Mouse (Mus musculus) MEL (cell line): ENCODE data around the gene Add1. TPM values are rescaled to one million over a fixed set of nuclear protein-coding genes. Genes with fewer than 3 reads are reported as not detected.

Experiments
- DNase-seq: peaks from one replicate; pipeline ENCODE4 v3.0.0; 2011; ENCODE audit warnings: low read depth, low spot score
- H3K27ac ChIP-seq: 2 replicates; pipeline ENCODE4 v1.5.1; 2012; ENCODE audit warnings: low read depth, mild to moderate bottlenecking, control low read depth, low read length, moderate library complexity; ENCODE audit not compliant: control insufficient read depth
- H3K27me3 ChIP-seq, 2 experiments: fragments of 150-350 bp in 1 of 2; sonication (generic) in 1 of 2; 2 replicates each; pipeline ENCODE4 v1.6.1; 2012; ENCODE audit warnings: low read length in 2 of 2, mild to moderate bottlenecking in 2 of 2, improper control_type of control experiment in 1 of 2, moderate library complexity in 1 of 2; ENCODE audit not compliant: insufficient read depth in 2 of 2, control insufficient read depth in 1 of 2
- H3K36me3 ChIP-seq, 2 experiments: 2 replicates each; pipeline ENCODE4 v1.6.1; 2012 to 2014; ENCODE audit warnings: low read length in 2 of 2, improper control_type of control experiment in 1 of 2, inconsistent platforms in 1 of 2, mild to moderate bottlenecking in 1 of 2; ENCODE audit not compliant: insufficient read depth in 2 of 2, control insufficient read depth in 1 of 2
- H3K4me1 ChIP-seq, 2 experiments: fragments of 150-350 bp in 1 of 2; sonication (generic) in 1 of 2; 2 replicates each; pipeline ENCODE4 v1.6.1; 2012; ENCODE audit warnings: low read length in 2 of 2, improper control_type of control experiment in 1 of 2, mild to moderate bottlenecking in 1 of 2; ENCODE audit not compliant: insufficient read depth in 2 of 2, control insufficient read depth in 1 of 2
- H3K4me3 ChIP-seq, 2 experiments: fragments of 150-350 bp in 1 of 2; sonication (generic) in 1 of 2; 2 replicates each; pipeline ENCODE4 v1.5.1; 2012; ENCODE audit warnings: low read depth in 2 of 2, low read length in 2 of 2, mild to moderate bottlenecking in 2 of 2, moderate library complexity in 2 of 2, control low read depth in 1 of 2, improper control_type of control experiment in 1 of 2; ENCODE audit not compliant: control insufficient read depth in 1 of 2, insufficient read depth in 1 of 2
- H3K79me2 ChIP-seq: 2 replicates; pipeline ENCODE4 v1.6.1; 2012; ENCODE audit warnings: mild to moderate bottlenecking, low read length, moderate library complexity; ENCODE audit not compliant: control insufficient read depth, poor library complexity, insufficient read depth
- H3K9ac ChIP-seq: 2 replicates; pipeline ENCODE4 v1.6.1; 2012; ENCODE audit warnings: low read depth, mild to moderate bottlenecking, control low read depth, low read length, moderate library complexity; ENCODE audit not compliant: control insufficient read depth, poor library complexity, severe bottlenecking
- H3K9me3 ChIP-seq: fragments of 150-350 bp; sonication (generic); replicated peaks from 2 replicates; pipeline ENCODE4 v1.6.1; 2012; ENCODE audit warnings: mild to moderate bottlenecking, low read length, improper control_type of control experiment, moderate library complexity; ENCODE audit not compliant: insufficient read depth
- BHLHE40 ChIP-seq: IDR thresholded peaks from 2 replicates; pipeline ENCODE4 v1.6.1; 2012; ENCODE audit warnings: low read depth, mild to moderate bottlenecking, inconsistent platforms, low read length, improper control_type of control experiment, borderline replicate concordance
- CHD1 ChIP-seq: IDR thresholded peaks from 2 replicates; pipeline ENCODE4 v1.6.1; 2012; ENCODE audit warnings: low read depth, mild to moderate bottlenecking, inconsistent platforms, low read length, improper control_type of control experiment
- CHD2 ChIP-seq: IDR thresholded peaks from 2 replicates; pipeline ENCODE4 v1.6.1; 2011; ENCODE audit warnings: low read length, improper control_type of control experiment
- E2F4 ChIP-seq: IDR thresholded peaks from 2 replicates; pipeline ENCODE4 v1.6.1; 2011; ENCODE audit warnings: low read depth, low read length, improper control_type of control experiment, borderline replicate concordance
- ELF1 ChIP-seq: IDR thresholded peaks from 2 replicates; pipeline ENCODE4 v1.6.1; 2014; ENCODE audit warnings: low read depth, mild to moderate bottlenecking, inconsistent platforms, low read length, improper control_type of control experiment, moderate library complexity
- EP300 ChIP-seq, 2 experiments: IDR thresholded peaks; 2 replicates each; pipeline ENCODE4 v1.6.1; 2011; ENCODE audit warnings: improper control_type of control experiment in 2 of 2, low read length in 2 of 2, low read depth in 1 of 2, mild to moderate bottlenecking in 1 of 2
- ETS1 ChIP-seq: IDR thresholded peaks from 2 replicates; pipeline ENCODE4 v1.6.1; 2012; ENCODE audit warnings: low read depth, mild to moderate bottlenecking, inconsistent platforms, low read length, improper control_type of control experiment, moderate library complexity
- GATA1 ChIP-seq: IDR thresholded peaks from 2 replicates; pipeline ENCODE4 v1.6.1; 2011; ENCODE audit warnings: low read depth, low read length, improper control_type of control experiment
- KAT2A ChIP-seq: conservative IDR thresholded peaks from 2 replicates; pipeline ENCODE4 v1.6.1; 2012; ENCODE audit warnings: low read depth, low read length, improper control_type of control experiment, inconsistent platforms
- MAFK ChIP-seq: IDR thresholded peaks from 2 replicates; pipeline ENCODE4 v1.6.1; 2011; ENCODE audit warnings: low read depth, mild to moderate bottlenecking, low read length, improper control_type of control experiment, borderline replicate concordance
- MAX ChIP-seq: IDR thresholded peaks from 2 replicates; pipeline ENCODE4 v1.6.1; 2011; ENCODE audit warnings: low read length, improper control_type of control experiment
- MAZ ChIP-seq: IDR thresholded peaks from 2 replicates; pipeline ENCODE4 v1.6.1; 2012; ENCODE audit warnings: low read depth, mild to moderate bottlenecking, inconsistent platforms, low read length, improper control_type of control experiment
- MYB ChIP-seq: IDR thresholded peaks from 2 replicates; pipeline ENCODE4 v1.6.1; 2011; ENCODE audit warnings: mild to moderate bottlenecking, low read depth, low read length, improper control_type of control experiment
- NELFE ChIP-seq: IDR thresholded peaks from 2 replicates; pipeline ENCODE4 v1.6.1; 2011; ENCODE audit warnings: low read depth, low read length, improper control_type of control experiment
- POLR2A ChIP-seq, 2 experiments: IDR thresholded peaks; 2 replicates each; pipeline ENCODE4 v1.6.1; 2011 to 2012; ENCODE audit warnings: low read length in 2 of 2, mild to moderate bottlenecking in 2 of 2, control low read depth in 1 of 2, improper control_type of control experiment in 1 of 2, low read depth in 1 of 2, moderate library complexity in 1 of 2; ENCODE audit not compliant: control insufficient read depth in 1 of 2, insufficient read depth in 1 of 2, poor library complexity in 1 of 2
- RCOR1 ChIP-seq: IDR thresholded peaks from 2 replicates; pipeline ENCODE4 v1.6.1; 2012; ENCODE audit warnings: low read depth, mild to moderate bottlenecking, inconsistent platforms, low read length, improper control_type of control experiment
- SIN3A ChIP-seq: IDR thresholded peaks from 2 replicates; pipeline ENCODE4 v1.6.1; 2012; ENCODE audit warnings: low read length, improper control_type of control experiment, inconsistent platforms
- SMC3 ChIP-seq: IDR thresholded peaks from 2 replicates; pipeline ENCODE4 v1.6.1; 2011; ENCODE audit warnings: low read depth, low read length, improper control_type of control experiment
- TBP ChIP-seq: IDR thresholded peaks from 2 replicates; pipeline ENCODE4 v1.8.0; 2011; ENCODE audit warnings: low read depth, low read length, improper control_type of control experiment
- TCF12 ChIP-seq: IDR thresholded peaks from 2 replicates; pipeline ENCODE4 v1.6.1; 2014; ENCODE audit warnings: low read depth, mild to moderate bottlenecking, inconsistent platforms, low read length, improper control_type of control experiment, moderate library complexity
- UBTF ChIP-seq: IDR thresholded peaks from 2 replicates; pipeline ENCODE4 v1.6.1; 2012; ENCODE audit warnings: low read depth, mild to moderate bottlenecking, inconsistent platforms, low read length, improper control_type of control experiment, moderate library complexity, borderline replicate concordance; ENCODE audit not compliant: insufficient read depth
- USF1 ChIP-seq: IDR thresholded peaks from 2 replicates; pipeline ENCODE4 v1.6.1; 2014; ENCODE audit warnings: low read depth, mild to moderate bottlenecking, inconsistent platforms, low read length, improper control_type of control experiment, moderate library complexity
- USF2 ChIP-seq, 2 experiments: IDR thresholded peaks; 2 replicates each; pipeline ENCODE4 v1.6.1; 2011 to 2012; ENCODE audit warnings: improper control_type of control experiment in 2 of 2, low read length in 2 of 2, borderline replicate concordance in 1 of 2, inconsistent platforms in 1 of 2, low read depth in 1 of 2, mild to moderate bottlenecking in 1 of 2; ENCODE audit not compliant: insufficient read depth in 1 of 2
- ZC3H11A ChIP-seq: IDR thresholded peaks from 2 replicates; pipeline ENCODE4 v1.6.1; 2012; ENCODE audit warnings: low read depth, mild to moderate bottlenecking, inconsistent platforms, low read length, improper control_type of control experiment
- ZMIZ1 ChIP-seq: IDR thresholded peaks from 2 replicates; pipeline ENCODE4 v1.6.1; 2012; ENCODE audit warnings: low read depth, mild to moderate bottlenecking, inconsistent platforms, low read length, improper control_type of control experiment, moderate library complexity
- polyA plus RNA-seq, 2 experiments: library from polyadenylated mRNA; stranded (reverse) in 1 of 2; unstranded in 1 of 2; fragments of >175 nt in 1 of 2; fragments of >200 nt in 1 of 2; gene quantifications; 2 replicates each; pipeline versions ENCODE4 v1.2.1 to v1.2.4; 2012; ENCODE audit warnings: low replicate concordance in 2 of 2, low read depth in 1 of 2; ENCODE audit not compliant: insufficient read length in 2 of 2, insufficient read depth in 1 of 2, missing spikeins in 1 of 2
- total RNA-seq: library from RNA; depleted of rRNA; stranded (reverse); fragments of 300-350 nt; gene quantifications from 2 replicates; pipeline ENCODE4 v1.2.3, GENCODE M21; 2012

The Add1 gene
- total and polyA plus RNA-seq, 3 experiments: 79.3 to 127 TPM; not detected in 1

- TF ChIP-seq ZMIZ1: no peak
- no peak for TF ChIP-seq MYB
- TF ChIP-seq KAT2A: no peak
- TF ChIP-seq SIN3A: peak; percentile 80
- no peak for TF ChIP-seq CHD1
- peak; percentile 59 to 66; a peak in 3 of 4 replicates for TF ChIP-seq EP300 (IDR thresholded peaks at IDR 0.05; ENCODE audit: low read depth in 1 of 2, low read length in 2 of 2)
- no peak for TF ChIP-seq BHLHE40
- peak; percentile 73 for TF ChIP-seq GATA1
- peak; percentile 81 for TF ChIP-seq RCOR1
Observed at GRCm38 (mm10) chr5:34574721-34575120, 1.3 kb downstream of the Add1 start (continued).

- DNase-seq: no peak
- Histone ChIP-seq H3K4me1 (peaks cover 17 to 38% of the 10 kb centered on the region in 2 experiments), H3K36me3 (peaks cover 0 to 47% of the 10 kb centered on the region in 2 experiments; a peak in 2 of 4 replicates), H3K4me3 (no peak overlapping the region), H3K9me3 (no peaks in the 10 kb centered on the region), H3K27me3 (no peaks in the 10 kb centered on the region), H3K27ac (no peak overlapping the region), H3K79me2 (peaks cover 20% of the 10 kb centered on the region), H3K9ac (no peak overlapping the region)
- no peak for TF ChIP-seq EP300 (IDR thresholded peaks at IDR 0.05; ENCODE audit: low read depth in 1 of 2, low read length in 2 of 2)
Observed at GRCm38 (mm10) chr5:34576286-34576685, 2.8 kb downstream of the Add1 start.

GRCm38 (mm10) chr5:34578038-34578655, 4.7 kb downstream of the Add1 start:
- Histone ChIP-seq H3K27me3 (no peaks in the 10 kb centered on the region), H3K4me3 (no peak overlapping the region), H3K27ac (no peak overlapping the region), H3K36me3 (peaks cover 0 to 46% of the 10 kb centered on the region in 2 experiments; a peak in 2 of 4 replicates), H3K79me2 (peaks cover 20% of the 10 kb centered on the region), H3K9ac (no peak overlapping the region), H3K4me1 (peaks cover 24 to 36% of the 10 kb centered on the region in 2 experiments), H3K9me3 (no peaks in the 10 kb centered on the region)
- TF ChIP-seq ZC3H11A (no peak), ELF1 (no peak), USF2 (IDR thresholded peaks at IDR 0.05; ENCODE audit: borderline replicate concordance in 1 of 2, insufficient read depth in 1 of 2, low read depth in 1 of 2, low read length in 2 of 2) (peak in 1 of 2 experiments; percentile 46; a peak in 1 of 4 replicates), CHD2 (no peak), TCF12 (peak; percentile 50; the same call in 1 of the 2 replicates), NELFE (no peak), POLR2A (IDR thresholded peaks at IDR 0.05; ENCODE audit: control insufficient read depth in 1 of 2, insufficient read depth in 1 of 2, low read depth in 1 of 2, low read length in 2 of 2, poor library complexity in 1 of 2) (no peak), MAX (no peak), BHLHE40 (peak; percentile 38; the same call in 1 of the 2 replicates), SMC3 (no peak), GATA1 (peak; percentile 59), UBTF (no peak), SIN3A (peak; percentile 41), MAFK (no peak), EP300 (IDR thresholded peaks at IDR 0.05; ENCODE audit: low read depth in 1 of 2, low read length in 2 of 2) (peak; percentile 44 to 57; a peak in 3 of 4 replicates), MAZ (0 out of 2 replicates have a peak, but pooled peaks have one; percentile 45), USF1 (peak; percentile 82), TBP (no peak), E2F4 (no peak), ETS1 (peak; percentile 52; the same call in 1 of the 2 replicates)
- peak; percentile 53 for DNase-seq
